Mouse (Mus musculus): Measurements from ENCODE around the gene Themis.

Gene Themis

GRCm38 (mm10) chr10:28668261-28668660 is at the start of gene Themis:
Themis (plus strand) TSS chr10:28668360.
- no peak for DNase-seq (ENCODE audit: low read depth)

- no peak for DNase-seq (ENCODE audit: low read depth)
These were observed 48.7 kb upstream of the Themis start for GRCm38 (mm10) chr10:28619415-28619814.

GRCm38 (mm10) chr10:28636096-28636495 is 32.1 kb upstream of the Themis start:
- DNase-seq (ENCODE audit: low read depth): no peak

- no peak for DNase-seq (ENCODE audit: low read depth)
These were observed 26.3 kb upstream of the Themis start for GRCm38 (mm10) chr10:28641887-28642286.

- DNase-seq (ENCODE audit: low read depth): no peak
These were observed 20.3 kb upstream of the Themis start for GRCm38 (mm10) chr10:28647855-28648254.

GRCm38 (mm10) chr10:28649109-28649899 is 18.9 kb upstream of the Themis start:
- no peak for DNase-seq (ENCODE audit: low read depth)

- DNase-seq (ENCODE audit: low read depth): no peak
These were observed 18.3 kb upstream of the Themis start for GRCm38 (mm10) chr10:28649900-28650160.

GRCm38 (mm10) chr10:28651910-28652309 is 16.2 kb upstream of the Themis start:
- DNase-seq (ENCODE audit: low read depth): no peak

- DNase-seq (ENCODE audit: low read depth): no peak
These were observed 13.4 kb upstream of the Themis start for GRCm38 (mm10) chr10:28654733-28655132.

GRCm38 (mm10) chr10:28665141-28665540 is 3.0 kb upstream of the Themis start:
- no peak for DNase-seq (ENCODE audit: low read depth)

GRCm38 (mm10) chr10:28673931-28674330 is 5.8 kb downstream of the Themis start:
- DNase-seq (ENCODE audit: low read depth): no peak

GRCm38 (mm10) chr10:28675337-28675736 is 7.2 kb downstream of the Themis start:
- no peak for DNase-seq (ENCODE audit: low read depth)

GRCm38 (mm10) chr10:28694981-28695380 is 26.8 kb downstream of the Themis start:
- DNase-seq (ENCODE audit: low read depth): peak; percentile 29

- no peak for DNase-seq (ENCODE audit: low read depth)
These were observed 27.9 kb downstream of the Themis start for GRCm38 (mm10) chr10:28696032-28696431.

GRCm38 (mm10) chr10:28698175-28698574 is 30.0 kb downstream of the Themis start:
- no peak for DNase-seq (ENCODE audit: low read depth)

GRCm38 (mm10) chr10:28721828-28722227 is 53.7 kb downstream of the Themis start:
- no peak for DNase-seq (ENCODE audit: low read depth)

- DNase-seq (ENCODE audit: low read depth): no peak
These were observed 55.1 kb downstream of the Themis start for GRCm38 (mm10) chr10:28723266-28723665.

- peak; percentile 67 for DNase-seq (ENCODE audit: low read depth)
These were observed 62.0 kb downstream of the Themis start for GRCm38 (mm10) chr10:28730122-28730521.

- no peak for DNase-seq (ENCODE audit: low read depth)
These were observed 69.8 kb downstream of the Themis start for GRCm38 (mm10) chr10:28737953-28738352.

GRCm38 (mm10) chr10:28746426-28746825 is 78.3 kb downstream of the Themis start:
- no peak for DNase-seq (ENCODE audit: low read depth)

GRCm38 (mm10) chr10:28753321-28753720 is 85.2 kb downstream of the Themis start:
- no peak for DNase-seq (ENCODE audit: low read depth)

GRCm38 (mm10) chr10:28754927-28755326 is 86.8 kb downstream of the Themis start:
- no peak for DNase-seq (ENCODE audit: low read depth)

- DNase-seq (ENCODE audit: low read depth): no peak
These were observed 108.7 kb downstream of the Themis start for GRCm38 (mm10) chr10:28776777-28777402.

- DNase-seq (ENCODE audit: low read depth): no peak
These were observed 131.3 kb downstream of the Themis start for GRCm38 (mm10) chr10:28799469-28799868.
